Comparison of ENCODE assay signal across 15 mouse cellular contexts in the genomic region with DNA sequence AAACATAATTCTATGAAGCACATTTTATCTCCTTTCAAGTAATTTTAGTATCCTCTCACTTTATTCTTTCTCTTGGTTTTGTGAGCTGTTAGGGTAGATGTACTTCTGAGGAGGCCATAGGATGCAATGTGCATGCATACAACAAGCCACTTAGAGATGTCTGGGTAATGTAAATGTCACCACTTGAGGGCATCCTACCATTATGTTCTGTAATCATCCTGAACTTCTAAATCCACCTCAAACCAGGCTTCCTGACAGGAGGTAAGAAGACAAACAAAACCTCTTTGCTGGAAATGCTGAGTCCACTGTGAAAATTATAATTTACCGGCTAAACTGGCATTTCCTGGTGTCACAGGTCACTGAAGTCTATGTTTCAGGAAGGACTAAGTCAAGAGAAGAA.
A peak's percentile ranks its signal among the peaks of the same experiment; 100 is the strongest.
DNase-seq lines count a peak whose midpoint lies in the region; ATAC-seq and TF ChIP-seq lines count a peak whose summit lies in the region.
"Had no signal": no experiment of that assay in that cellular context is flagged by ENCODE, and none has a peak within 500 bp of the region (broad histone marks: within the 10 kb centered on the region; RNA-seq: fewer than 3 reads in every experiment).

No protein-coding gene starts in this region.

- no peak overlapping the region for H3K27ac ChIP-seq in kidney, postnatal 0 days
- H3K27ac ChIP-seq in midbrain, postnatal 0 days (ENCODE audit: low read depth, low read length) = no peak overlapping the region
- no peak overlapping the region for H3K27ac ChIP-seq in midbrain, embryonic 13.5 days
- H3K27ac ChIP-seq: kidney, embryonic 15.5 days; liver, embryonic 14.5 days had no signal

- no peak overlapping the region for H3K4me2 ChIP-seq in kidney, postnatal 0 days (ENCODE audit: low read length)
- no peak overlapping the region for H3K4me2 ChIP-seq in midbrain, postnatal 0 days (ENCODE audit: low read depth, low read length, poor library complexity, severe bottlenecking)
- no peak overlapping the region for H3K4me2 ChIP-seq in midbrain, embryonic 13.5 days (replicated peaks)
- H3K4me2 ChIP-seq: kidney, embryonic 15.5 days had no signal

- TF ChIP-seq CTCF in kidney, postnatal 0 days (IDR thresholded peaks at IDR 0.05; ENCODE audit: low read depth) = peak; percentile 56
- TF ChIP-seq CTCF in midbrain, postnatal 0 days (IDR thresholded peaks at IDR 0.05) = peak; percentile 37
- TF ChIP-seq CTCF in brain, embryonic 14.5 days (IDR thresholded peaks at IDR 0.05; ENCODE audit: borderline replicate concordance, extremely low read depth, insufficient read depth, insufficient read length) = no peak

- no peak overlapping the region for H3K9ac ChIP-seq in kidney, postnatal 0 days (ENCODE audit: low read depth, low read length)
- no peak overlapping the region for H3K9ac ChIP-seq in midbrain, postnatal 0 days (replicated peaks; ENCODE audit: low read length, poor library complexity, severe bottlenecking)
- H3K9ac ChIP-seq in midbrain, embryonic 13.5 days (replicated peaks) = no peak overlapping the region
- H3K9ac ChIP-seq: kidney, embryonic 15.5 days; liver, embryonic 14.5 days had no signal

- 9% methylated on average over 1 of the region's 1 CpGs for WGBS in kidney, postnatal 0 days
- WGBS in midbrain, postnatal 0 days = 52% methylated on average over 1 of the region's 1 CpGs
- 68% methylated on average over 1 of the region's 1 CpGs for WGBS in midbrain, embryonic 13.5 days

- no peaks in the 10 kb centered on the region for H3K4me1 ChIP-seq in kidney, postnatal 0 days (replicated peaks; ENCODE audit: insufficient read depth, low read length)
- no peaks in the 10 kb centered on the region for H3K4me1 ChIP-seq in midbrain, postnatal 0 days (ENCODE audit: insufficient read depth, low read length)
- H3K4me1 ChIP-seq in midbrain, embryonic 13.5 days (replicated peaks) = no peaks in the 10 kb centered on the region
- H3K4me1 ChIP-seq: kidney, embryonic 15.5 days had no signal

- H3K9me3 ChIP-seq in kidney, postnatal 0 days (replicated peaks; ENCODE audit: low read length) = no peaks in the 10 kb centered on the region
- no peaks in the 10 kb centered on the region for H3K9me3 ChIP-seq in midbrain, postnatal 0 days (ENCODE audit: low read length)
- no peaks in the 10 kb centered on the region for H3K9me3 ChIP-seq in midbrain, embryonic 13.5 days
- H3K9me3 ChIP-seq: kidney, embryonic 15.5 days had no signal

- no peak overlapping the region for H3K4me3 ChIP-seq in kidney, postnatal 0 days (replicated peaks; ENCODE audit: low read depth, low read length)
- H3K4me3 ChIP-seq in midbrain, postnatal 0 days (ENCODE audit: low read depth, low read length) = no peak overlapping the region
- H3K4me3 ChIP-seq in midbrain, embryonic 13.5 days (replicated peaks) = no peak overlapping the region
- H3K4me3 ChIP-seq: kidney, embryonic 15.5 days had no signal

- no peak for TF ChIP-seq POLR2A in brain, embryonic 14.5 days (IDR thresholded peaks at IDR 0.05; ENCODE audit: borderline replicate concordance, extremely low read depth, insufficient read depth, insufficient read length, poor library complexity, severe bottlenecking)

- ATAC-seq in kidney, postnatal 0 days (replicated peaks; ENCODE audit: low FRiP score, low read depth) = no peak
- ATAC-seq in midbrain, postnatal 0 days (ENCODE audit: low FRiP score) = no peak
- ATAC-seq in midbrain, embryonic 13.5 days = no peak
- ATAC-seq: hindbrain, embryonic 16.5 days had no signal

- H3K27me3 ChIP-seq in kidney, postnatal 0 days (ENCODE audit: insufficient read depth, low read length) = no peaks in the 10 kb centered on the region
- H3K27me3 ChIP-seq in midbrain, postnatal 0 days (ENCODE audit: insufficient read depth, low read length) = no peaks in the 10 kb centered on the region
- H3K27me3 ChIP-seq in midbrain, embryonic 13.5 days = no peaks in the 10 kb centered on the region
- H3K27me3 ChIP-seq: kidney, embryonic 15.5 days had no signal

- DNase-seq in kidney, postnatal 0 days (ENCODE audit: low spot score) = peak; percentile 51
- DNase-seq in kidney, adult 11 months = no peak
- DNase-seq in midbrain, postnatal 0 days (ENCODE audit: low spot score) = peak; percentile 6
- peak; percentile 58 for DNase-seq in brain, embryonic 14.5 days (ENCODE audit: low read depth)
- DNase-seq in telencephalon, adult 2 months (ENCODE audit: low read depth, low spot score) = peak; percentile 16
- no peak for DNase-seq in ovary, postnatal 10 days (ENCODE audit: low spot score)
- no peak for DNase-seq in ovary, adult 18-20 months (ENCODE audit: low spot score)
- DNase-seq: adrenal gland, postnatal 14 days; heart, adult 18-20 months; heart, postnatal 10 days; thymus, postnatal 4 days had no signal

- no peaks in the 10 kb centered on the region for H3K36me3 ChIP-seq in kidney, postnatal 0 days (ENCODE audit: insufficient read depth, low read length)
- H3K36me3 ChIP-seq in midbrain, postnatal 0 days (ENCODE audit: insufficient read depth, low read length) = no peaks in the 10 kb centered on the region
- H3K36me3 ChIP-seq in midbrain, embryonic 13.5 days = no peaks in the 10 kb centered on the region
- H3K36me3 ChIP-seq: kidney, embryonic 15.5 days had no signal

Comparison
In these comparisons a context has a peak if more than half of its experiments do, and no peak if none do; other contexts are left out.
1. DNase-seq: peak in kidney, postnatal 0 days (single experiment), midbrain, postnatal 0 days (single experiment), brain, embryonic 14.5 days (single experiment) and telencephalon, adult 2 months (single experiment); none in kidney, adult 11 months (single experiment), ovary, postnatal 10 days (single experiment) and ovary, adult 18-20 months (single experiment).